Mouse (Mus musculus) lung, postnatal 36 days (tissue): Measurements from ENCODE around the gene Gm4353.
"Not testable (repeated sequence)": the region's sequence is repeated elsewhere in the genome, so short reads cannot be mapped to it uniquely, and the experiment has no call there.

Experiments used
- DNase-seq: peaks from one replicate; pipeline ENCODE4 v3.0.0; 2022; ENCODE audit warnings: mixed read lengths

Gm4353 gene

DNA sequence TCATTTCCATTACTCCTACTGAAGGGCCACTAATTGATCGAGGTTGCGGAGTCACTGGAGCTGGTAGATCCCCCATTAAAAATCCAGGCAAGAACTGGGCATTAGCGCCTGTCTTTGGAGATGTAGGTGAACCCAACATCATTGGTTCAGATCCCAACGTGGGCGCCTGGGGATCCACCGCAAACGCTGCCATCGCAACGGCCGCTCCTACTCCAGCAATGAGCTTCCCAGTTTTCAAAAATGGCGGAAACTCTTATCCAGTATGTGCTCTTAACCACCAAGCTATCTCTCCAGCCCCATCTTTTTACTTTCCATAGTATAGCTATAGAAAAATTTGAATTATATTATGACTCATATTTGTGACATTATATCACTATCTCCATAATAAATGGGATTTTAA lies at the start of gene Gm4353:
Gm4353 (minus strand) TSS at position 270 of the 400 bp plus-strand sequence.
- DNase-seq = not testable (repeated sequence)

DNA sequence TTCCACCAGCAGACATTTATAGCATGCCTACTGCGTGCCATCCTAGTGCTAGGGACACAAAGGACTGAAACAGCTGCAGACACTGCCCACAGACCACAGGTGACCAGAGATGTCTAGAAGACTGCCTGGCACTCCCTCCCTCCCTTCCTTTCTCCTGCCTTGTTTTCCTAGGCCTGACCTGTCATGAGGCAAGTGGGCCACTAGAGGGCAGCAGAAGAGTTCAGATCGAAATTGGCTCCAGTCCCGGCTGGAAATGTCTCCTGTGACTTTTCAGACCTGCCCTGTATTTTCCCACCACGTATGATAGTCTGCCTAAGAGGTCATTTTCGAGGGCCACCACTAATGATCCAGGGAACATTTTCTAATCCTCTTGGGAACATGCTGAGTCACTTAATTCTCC lies 47.6 kb upstream of the Gm4353 start:
- DNase-seq = peak; percentile 87

DNA sequence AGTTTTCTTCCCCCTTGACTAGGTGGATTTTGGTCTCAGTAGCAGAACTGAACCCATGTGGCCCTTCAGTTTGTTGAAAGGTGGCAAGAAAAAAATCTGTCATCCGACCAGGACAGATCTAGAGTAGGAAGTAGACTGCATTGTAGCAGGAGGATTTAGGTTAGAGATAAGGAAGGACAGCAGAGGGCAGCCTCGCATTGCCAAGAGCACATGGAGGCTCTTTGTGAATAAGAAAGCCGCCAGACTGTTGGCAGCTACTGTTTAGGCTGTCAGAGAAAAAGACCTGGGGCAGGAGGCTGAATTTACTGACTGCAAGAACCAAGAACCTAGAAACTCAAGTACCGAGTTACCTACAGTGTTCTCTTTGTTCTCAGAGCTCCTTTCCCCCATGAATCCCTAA lies 47.0 kb upstream of the Gm4353 start:
- no peak for DNase-seq

- no peak for DNase-seq
Observed at GRCm38 (mm10) chr7:116129374-116129773, 44.9 kb upstream of the Gm4353 start.

GRCm38 (mm10) chr7:116128286-116128685 lies 43.9 kb upstream of the Gm4353 start:
- DNase-seq = no peak

GRCm38 (mm10) chr7:116127052-116127451 lies 42.6 kb upstream of the Gm4353 start:
- no peak for DNase-seq

DNA sequence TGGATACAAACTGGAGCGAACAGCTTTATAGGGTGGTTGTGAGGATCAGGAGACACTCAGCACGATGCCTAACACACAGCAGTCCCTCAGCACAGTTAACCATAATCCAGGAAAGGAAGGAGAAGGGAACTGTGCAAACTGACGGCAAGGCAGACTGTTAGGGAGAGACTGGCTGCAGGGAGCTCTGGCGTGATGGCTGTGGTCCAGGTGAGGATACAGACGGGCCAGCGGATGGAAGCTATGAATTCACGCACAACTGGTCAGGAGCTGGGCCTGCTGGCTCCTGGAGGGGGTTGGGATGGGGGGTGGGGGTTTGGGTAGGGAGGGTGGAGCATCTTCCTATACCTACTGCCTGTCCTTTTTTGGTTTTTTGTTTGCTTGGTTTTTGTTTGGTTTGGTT lies 41.2 kb upstream of the Gm4353 start:
- no peak for DNase-seq

DNA sequence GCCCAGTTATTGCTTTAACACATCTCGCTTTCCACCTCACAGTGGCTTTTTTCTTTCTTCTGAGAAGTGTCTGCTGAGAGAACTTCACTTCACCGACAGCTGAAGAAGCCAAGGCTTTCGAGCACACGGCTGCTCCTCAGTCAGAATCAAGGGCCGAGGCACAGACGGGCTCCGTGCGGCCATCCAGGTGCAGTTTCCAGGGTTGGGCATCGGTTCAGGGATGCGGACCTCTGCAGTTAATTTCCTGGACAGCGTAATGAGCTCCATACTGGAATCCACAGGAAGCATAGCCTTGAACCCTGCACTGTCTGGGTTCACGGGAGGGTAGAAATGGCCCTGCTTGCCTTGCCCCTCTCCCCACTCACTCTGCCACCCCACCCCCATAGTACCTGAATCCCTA lies 39.6 kb upstream of the Gm4353 start:
- DNase-seq = no peak

- no peak for DNase-seq
Observed at GRCm38 (mm10) chr7:116123597-116123985, 39.2 kb upstream of the Gm4353 start.

DNA sequence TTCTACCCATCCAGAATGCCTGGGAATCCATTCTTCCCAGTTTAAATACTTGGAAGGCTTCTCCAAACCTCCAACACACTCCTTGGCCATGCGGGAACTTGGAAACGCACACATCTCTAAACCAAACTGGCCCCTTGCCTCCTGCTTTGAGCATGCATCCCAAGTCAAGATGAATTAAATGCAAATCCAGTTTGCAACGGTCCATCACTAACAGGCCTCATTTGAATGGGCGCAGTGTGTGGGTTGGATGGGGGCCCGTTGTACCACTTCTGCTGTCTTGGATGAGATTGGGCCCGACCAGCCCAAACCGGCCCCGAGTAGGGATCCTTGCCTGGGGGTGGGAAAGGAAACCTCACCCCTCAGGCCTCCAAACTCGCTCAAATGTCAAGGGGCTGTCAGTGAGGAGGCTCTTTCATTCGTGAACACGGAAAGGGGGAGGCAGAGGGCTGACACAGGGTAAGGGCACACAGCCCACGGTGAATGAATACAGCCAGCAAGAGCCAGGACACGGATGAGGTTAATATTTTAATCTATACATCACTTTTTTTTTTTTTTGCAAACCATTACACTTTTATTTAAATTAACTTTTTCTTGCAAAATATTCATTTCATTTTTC lies 38.7 kb upstream of the Gm4353 start:
- DNase-seq = no peak

DNA sequence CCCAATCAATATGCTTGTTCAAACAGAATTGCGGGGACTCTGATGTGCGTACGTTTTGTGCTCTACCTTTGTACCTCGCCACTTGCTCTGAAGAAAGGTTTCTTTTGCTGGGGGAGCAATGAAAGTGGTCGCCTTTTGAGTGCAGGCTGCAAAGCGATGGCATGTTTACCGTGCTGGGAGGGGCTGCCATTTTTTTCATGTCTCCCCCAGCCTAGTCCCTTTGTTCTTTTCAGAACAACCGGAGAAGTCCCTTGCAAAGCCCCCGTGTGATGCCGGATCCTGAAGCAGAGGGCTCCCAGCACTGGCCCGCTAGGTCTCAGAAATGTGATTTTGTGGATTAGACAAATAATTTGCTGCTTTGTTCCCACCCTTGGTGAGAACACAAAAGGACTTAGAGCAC lies 36.8 kb upstream of the Gm4353 start:
- no peak for DNase-seq

DNA sequence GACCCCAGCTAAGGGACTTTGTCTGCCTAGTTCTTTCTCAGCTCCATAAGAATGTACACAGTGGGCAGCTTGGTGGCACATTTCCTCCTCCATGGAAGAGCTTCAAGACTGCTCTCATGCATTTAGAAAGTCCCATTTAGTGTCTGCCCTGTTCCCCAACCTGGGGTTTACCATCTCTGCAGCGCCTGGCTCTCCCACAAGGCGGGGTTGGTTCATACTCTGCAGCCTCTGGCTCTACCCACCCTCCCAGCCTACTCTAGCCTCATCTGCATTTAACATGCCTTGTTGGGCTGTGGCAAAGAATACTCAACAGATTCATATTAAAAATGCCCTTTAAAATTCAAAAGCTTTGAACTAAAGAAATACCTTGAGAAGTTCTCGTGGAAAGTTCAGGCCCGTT lies 36.3 kb upstream of the Gm4353 start:
- DNase-seq = no peak

- DNase-seq = no peak
Observed at GRCm38 (mm10) chr7:116119306-116119857, 34.9 kb upstream of the Gm4353 start.

DNA sequence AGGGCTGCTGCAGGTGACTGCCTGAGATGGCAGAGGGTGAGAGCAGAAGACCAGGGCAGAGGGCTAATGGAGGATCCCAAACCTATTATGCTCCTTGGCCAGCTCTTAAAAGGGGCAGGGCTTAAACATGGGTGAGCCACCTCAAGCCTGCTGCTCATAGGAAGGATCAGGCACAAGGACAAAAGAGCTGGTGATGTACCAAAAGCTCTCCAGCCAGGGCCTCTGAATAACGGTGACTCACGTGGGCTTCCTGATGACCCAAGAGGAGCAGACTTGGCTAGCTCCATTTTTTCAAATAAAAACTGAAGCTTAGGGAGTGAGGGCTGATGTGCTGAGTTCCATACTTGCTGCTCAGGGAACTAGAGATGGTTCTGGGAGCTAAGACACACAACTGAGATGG lies 31.6 kb upstream of the Gm4353 start:
- DNase-seq = no peak

- DNase-seq = no peak
Observed at GRCm38 (mm10) chr7:116115216-116115930, 30.9 kb upstream of the Gm4353 start.

GRCm38 (mm10) chr7:116111546-116111945 lies 27.1 kb upstream of the Gm4353 start:
- DNase-seq = no peak

DNA sequence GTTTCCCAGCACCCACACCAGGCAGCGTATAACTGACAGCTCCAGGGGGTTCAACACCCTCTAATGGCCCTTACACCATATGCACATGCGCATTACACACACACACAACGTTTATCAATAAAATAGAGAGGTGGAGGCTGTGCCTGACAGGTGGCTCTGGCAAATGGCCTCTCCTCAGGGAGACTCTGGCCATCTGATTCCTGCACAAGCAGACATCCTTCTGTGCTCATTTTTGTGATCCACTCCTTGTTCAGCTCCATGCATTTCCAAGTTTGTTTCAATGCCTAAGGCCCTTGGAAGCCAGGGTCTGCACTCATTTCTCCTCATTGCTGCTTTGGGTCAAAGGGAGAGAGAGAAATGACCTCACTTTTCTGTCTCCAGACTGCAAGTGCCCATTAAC lies 26.2 kb upstream of the Gm4353 start:
- no peak for DNase-seq

DNA sequence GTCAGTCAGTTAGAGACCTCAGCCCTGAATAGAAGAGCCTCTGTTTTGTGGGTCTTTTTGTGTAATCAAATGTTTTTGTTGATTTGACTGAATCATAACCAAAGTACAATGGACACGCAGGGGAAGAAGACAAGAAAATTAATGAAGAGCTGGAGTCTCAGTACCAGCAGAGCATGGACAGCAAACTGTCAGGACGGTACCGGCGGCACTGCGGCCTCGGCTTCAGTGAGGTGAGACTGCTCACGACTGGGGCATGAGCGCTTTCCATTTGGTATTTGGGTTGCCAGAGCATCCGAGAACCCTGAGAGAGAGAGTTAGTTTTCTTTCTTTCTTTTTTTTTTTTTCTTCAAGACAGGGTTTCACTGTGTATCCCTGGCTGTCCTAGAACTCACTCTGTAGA lies 18.7 kb upstream of the Gm4353 start:
- DNase-seq = no peak

DNA sequence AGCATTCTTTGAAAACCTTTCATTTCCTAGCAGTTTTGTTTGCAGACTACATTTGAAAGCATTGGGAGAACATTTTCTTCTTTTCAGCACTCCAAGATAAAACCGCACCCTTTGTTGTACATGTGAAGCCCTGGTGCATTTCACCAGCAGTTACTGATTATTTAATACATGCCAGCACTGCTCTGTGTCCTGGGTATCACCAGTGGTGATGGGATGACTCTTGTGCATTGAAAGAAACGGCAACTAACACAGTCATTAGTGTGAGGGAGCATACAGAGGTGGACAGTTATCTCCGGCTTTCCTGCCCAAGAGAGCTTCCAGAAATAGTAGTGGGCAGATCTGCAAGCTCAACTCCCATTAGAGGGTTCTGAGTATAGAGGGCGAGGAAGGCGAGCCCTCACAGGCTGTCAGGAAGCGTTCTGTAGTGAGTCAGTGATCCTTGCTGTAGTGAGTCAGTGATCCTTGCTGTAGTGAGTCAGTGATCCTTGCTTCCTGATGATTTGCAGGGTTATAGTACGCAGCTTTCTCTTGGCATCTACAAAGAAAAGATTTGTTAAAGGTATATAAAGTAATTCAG lies 15.6 kb upstream of the Gm4353 start:
- no peak for DNase-seq

DNA sequence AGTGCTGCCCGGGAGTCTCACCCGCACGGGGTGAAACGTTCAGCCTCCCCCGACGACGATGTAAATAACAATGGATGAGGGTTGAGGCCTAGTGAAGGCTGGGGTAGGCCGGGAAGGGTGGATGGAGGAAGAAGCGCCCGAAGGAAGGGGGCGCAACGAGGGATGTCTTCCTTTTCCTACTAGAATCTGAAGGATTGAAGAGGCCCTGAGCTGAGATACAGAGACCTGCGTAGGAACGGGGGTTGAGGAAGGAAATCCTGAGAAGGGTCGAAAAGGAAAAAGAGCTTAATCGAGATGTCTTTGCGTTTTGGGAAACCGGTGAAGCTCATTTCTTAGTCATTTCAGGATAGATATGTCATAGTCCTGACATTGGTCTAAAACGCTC lies 9.0 kb upstream of the Gm4353 start:
- DNase-seq = no peak

- DNase-seq = peak; percentile 98
Observed at GRCm38 (mm10) chr7:116092710-116093465, 8.5 kb upstream of the Gm4353 start.

GRCm38 (mm10) chr7:116060739-116061138 lies 23.7 kb downstream of the Gm4353 start:
- no peak for DNase-seq

DNA sequence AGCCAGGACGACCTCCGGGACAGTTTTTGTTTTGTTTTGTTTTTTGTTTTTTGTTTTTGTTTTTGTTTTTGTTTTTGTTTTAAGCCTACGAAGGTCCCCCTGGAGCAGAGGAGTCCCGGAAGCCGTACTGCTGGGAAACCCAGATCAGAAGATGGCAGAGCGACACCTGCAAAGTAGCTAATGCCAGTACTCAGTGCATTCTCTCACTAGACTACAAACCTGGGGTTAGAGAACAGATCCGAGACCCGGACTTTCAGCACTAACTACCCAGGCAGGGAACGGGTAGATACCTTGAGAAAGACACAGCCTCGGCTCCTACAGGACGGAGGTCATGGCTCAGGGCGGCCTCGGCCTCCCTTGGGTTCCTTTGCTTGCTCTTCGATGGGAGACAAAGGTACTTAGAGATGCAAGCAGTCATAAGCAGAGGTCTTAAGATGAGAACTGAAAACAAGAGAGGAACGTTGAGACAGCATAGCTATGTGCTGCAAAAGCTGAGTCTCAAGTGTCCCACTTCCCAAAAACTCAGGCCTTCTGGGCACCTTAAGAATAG lies 43.9 kb downstream of the Gm4353 start:
- no peak for DNase-seq
